Mouse (Mus musculus): ENCODE results near the gene Camk1d. TPM values are rescaled to one million over a fixed set of nuclear protein-coding genes. Genes with fewer than 3 reads are reported as not detected.

The Camk1d gene
- polyA plus RNA-seq, 1 experiment from 2014 or later: 0.82 TPM

GRCm38 (mm10) chr2:5305156-5305555 lies 409.2 kb downstream of the Camk1d start:
- 79% methylated on average over 3 of the region's 3 CpGs for WGBS (ENCODE audit: insufficient replicate concordance)
- Histone ChIP-seq H3K36me3 (no peaks in the 10 kb centered on the region), H3K4me3 (replicated peaks) (no peak overlapping the region), H3K27me3 (no peaks in the 10 kb centered on the region), H3K27ac (no peak overlapping the region), H3K4me2 (no peak overlapping the region), H3K9ac (no peak overlapping the region), H3K4me1 (replicated peaks) (no peaks in the 10 kb centered on the region), H3K9me3 (replicated peaks) (no peaks in the 10 kb centered on the region)
- ATAC-seq (ENCODE audit: low read depth): no peak
- no peak for DNase-seq

- Histone ChIP-seq H3K36me3 (no peaks in the 10 kb centered on the region), H3K4me1 (replicated peaks) (no peaks in the 10 kb centered on the region), H3K9ac (no peak overlapping the region), H3K27me3 (no peaks in the 10 kb centered on the region), H3K27ac (no peak overlapping the region), H3K9me3 (replicated peaks) (no peaks in the 10 kb centered on the region), H3K4me3 (replicated peaks) (no peak overlapping the region), H3K4me2 (no peak overlapping the region)
- 82% methylated on average over 12 of the region's 12 CpGs for WGBS (ENCODE audit: insufficient replicate concordance)
- ATAC-seq (ENCODE audit: low read depth) (no peak), DNase-seq (no peak)
Measured at GRCm38 (mm10) chr2:5304451-5304850, 409.9 kb downstream of the Camk1d start.

GRCm38 (mm10) chr2:5301286-5301685 lies 413.0 kb downstream of the Camk1d start:
- WGBS (ENCODE audit: insufficient replicate concordance): 80% methylated on average over 12 of the region's 12 CpGs
- ATAC-seq (ENCODE audit: low read depth) (no peak), DNase-seq (no peak)
- no peak overlapping the region for H3K4me3 ChIP-seq (replicated peaks)
- no peaks in the 10 kb centered on the region for H3K27me3 ChIP-seq
- no peaks in the 10 kb centered on the region for H3K36me3 ChIP-seq
- H3K4me2 ChIP-seq: no peak overlapping the region
- no peak overlapping the region for H3K27ac ChIP-seq
- no peak overlapping the region for H3K9ac ChIP-seq
- no peaks in the 10 kb centered on the region for H3K9me3 ChIP-seq (replicated peaks)
- no peaks in the 10 kb centered on the region for H3K4me1 ChIP-seq (replicated peaks)

- 78% methylated on average over 10 of the region's 10 CpGs for WGBS (ENCODE audit: insufficient replicate concordance)
- Histone ChIP-seq H3K9ac (no peak overlapping the region), H3K27ac (no peak overlapping the region), H3K4me3 (replicated peaks) (no peak overlapping the region), H3K4me1 (replicated peaks) (no peaks in the 10 kb centered on the region), H3K9me3 (replicated peaks) (no peaks in the 10 kb centered on the region), H3K36me3 (no peaks in the 10 kb centered on the region), H3K4me2 (no peak overlapping the region), H3K27me3 (no peaks in the 10 kb centered on the region)
- DNase-seq (no peak), ATAC-seq (ENCODE audit: low read depth) (no peak)
Measured at GRCm38 (mm10) chr2:5298071-5298470, 416.2 kb downstream of the Camk1d start.

- DNase-seq (no peak), ATAC-seq (ENCODE audit: low read depth) (no peak)
- 58% methylated on average over 11 of the region's 11 CpGs for WGBS (ENCODE audit: insufficient replicate concordance)
Measured at GRCm38 (mm10) chr2:5296749-5297545, 417.4 kb downstream of the Camk1d start.

GRCm38 (mm10) chr2:5295098-5295497 lies 419.2 kb downstream of the Camk1d start:
- Histone ChIP-seq H3K9ac (no peak overlapping the region), H3K9me3 (replicated peaks) (no peaks in the 10 kb centered on the region), H3K4me2 (no peak overlapping the region), H3K36me3 (no peaks in the 10 kb centered on the region), H3K4me3 (replicated peaks) (no peak overlapping the region), H3K27ac (no peak overlapping the region), H3K27me3 (no peaks in the 10 kb centered on the region), H3K4me1 (replicated peaks) (no peaks in the 10 kb centered on the region)
- no peak for DNase-seq
- ATAC-seq (ENCODE audit: low read depth): no peak

More at GRCm38 (mm10) chr2:5296749-5297545, 417.4 kb downstream of the Camk1d start:
- Histone ChIP-seq H3K27me3 (no peaks in the 10 kb centered on the region), H3K4me3 (replicated peaks) (no peak overlapping the region), H3K27ac (no peak overlapping the region), H3K4me1 (replicated peaks) (no peaks in the 10 kb centered on the region), H3K9ac (no peak overlapping the region), H3K4me2 (no peak overlapping the region), H3K9me3 (replicated peaks) (no peaks in the 10 kb centered on the region), H3K36me3 (no peaks in the 10 kb centered on the region)

GRCm38 (mm10) chr2:5294451-5294850 lies 419.9 kb downstream of the Camk1d start:
- H3K36me3 ChIP-seq: no peaks in the 10 kb centered on the region
- WGBS (ENCODE audit: insufficient replicate concordance): 56% methylated on average over 5 of the region's 5 CpGs
- H3K9ac ChIP-seq: no peak overlapping the region
- H3K4me3 ChIP-seq (replicated peaks): no peak overlapping the region
- ATAC-seq (ENCODE audit: low read depth) (no peak), DNase-seq (no peak)
- no peaks in the 10 kb centered on the region for H3K27me3 ChIP-seq
- no peaks in the 10 kb centered on the region for H3K4me1 ChIP-seq (replicated peaks)
- H3K27ac ChIP-seq: no peak overlapping the region
- H3K9me3 ChIP-seq (replicated peaks): no peaks in the 10 kb centered on the region
- H3K4me2 ChIP-seq: no peak overlapping the region

GRCm38 (mm10) chr2:5288593-5288992 lies 425.7 kb downstream of the Camk1d start:
- H3K27me3 ChIP-seq: no peaks in the 10 kb centered on the region
- 43% methylated on average over 4 of the region's 4 CpGs for WGBS (ENCODE audit: insufficient replicate concordance)
- H3K9ac ChIP-seq: no peak overlapping the region
- H3K27ac ChIP-seq: no peak overlapping the region
- ATAC-seq (ENCODE audit: low read depth) (no peak), DNase-seq (no peak)
- H3K4me1 ChIP-seq (replicated peaks): no peaks in the 10 kb centered on the region
- no peaks in the 10 kb centered on the region for H3K36me3 ChIP-seq
- no peak overlapping the region for H3K4me2 ChIP-seq
- H3K4me3 ChIP-seq (replicated peaks): no peak overlapping the region
- H3K9me3 ChIP-seq (replicated peaks): no peaks in the 10 kb centered on the region

- Histone ChIP-seq H3K36me3 (no peaks in the 10 kb centered on the region), H3K9me3 (replicated peaks) (no peaks in the 10 kb centered on the region), H3K4me3 (replicated peaks) (no peak overlapping the region), H3K27me3 (no peaks in the 10 kb centered on the region), H3K4me1 (replicated peaks) (no peaks in the 10 kb centered on the region), H3K4me2 (no peak overlapping the region), H3K9ac (no peak overlapping the region), H3K27ac (no peak overlapping the region)
- WGBS (ENCODE audit: insufficient replicate concordance): 67% methylated on average over 3 of the region's 3 CpGs
- ATAC-seq (ENCODE audit: low read depth): no peak
- no peak for DNase-seq
Measured at GRCm38 (mm10) chr2:5287044-5287380, 427.3 kb downstream of the Camk1d start.

GRCm38 (mm10) chr2:5286189-5287043 lies 427.9 kb downstream of the Camk1d start:
- Histone ChIP-seq H3K9me3 (replicated peaks) (no peaks in the 10 kb centered on the region), H3K27ac (no peak overlapping the region), H3K4me3 (replicated peaks) (no peak overlapping the region), H3K4me2 (no peak overlapping the region), H3K9ac (no peak overlapping the region), H3K27me3 (no peaks in the 10 kb centered on the region), H3K36me3 (no peaks in the 10 kb centered on the region), H3K4me1 (replicated peaks) (no peaks in the 10 kb centered on the region)
- 48% methylated on average over 5 of the region's 5 CpGs for WGBS (ENCODE audit: insufficient replicate concordance)
- no peak for ATAC-seq (ENCODE audit: low read depth)
- DNase-seq: no peak

- ATAC-seq (ENCODE audit: low read depth) (no peak), DNase-seq (no peak)
- H3K4me3 ChIP-seq (replicated peaks): no peak overlapping the region
- H3K9ac ChIP-seq: no peak overlapping the region
- no peak overlapping the region for H3K4me2 ChIP-seq
- H3K9me3 ChIP-seq (replicated peaks): no peaks in the 10 kb centered on the region
- no peaks in the 10 kb centered on the region for H3K36me3 ChIP-seq
- WGBS (ENCODE audit: insufficient replicate concordance): 57% methylated on average over 5 of the region's 5 CpGs
- H3K27ac ChIP-seq: no peak overlapping the region
- H3K27me3 ChIP-seq: no peaks in the 10 kb centered on the region
- no peaks in the 10 kb centered on the region for H3K4me1 ChIP-seq (replicated peaks)
Measured at GRCm38 (mm10) chr2:5284351-5284750, 430.0 kb downstream of the Camk1d start.

- Histone ChIP-seq H3K4me2 (no peak overlapping the region), H3K36me3 (no peaks in the 10 kb centered on the region), H3K9me3 (replicated peaks) (no peaks in the 10 kb centered on the region), H3K4me1 (replicated peaks) (no peaks in the 10 kb centered on the region), H3K27me3 (no peaks in the 10 kb centered on the region), H3K27ac (no peak overlapping the region), H3K4me3 (replicated peaks) (no peak overlapping the region), H3K9ac (no peak overlapping the region)
- ATAC-seq (ENCODE audit: low read depth) (no peak), DNase-seq (no peak)
- 69% methylated on average over 4 of the region's 4 CpGs for WGBS (ENCODE audit: insufficient replicate concordance)
Measured at GRCm38 (mm10) chr2:5282623-5283022, 431.7 kb downstream of the Camk1d start.

All from liver, embryonic 13.5 days (tissue).